In genomic region chr3:102970508-102970907, GRCm38 (mm10) we compare ENCODE assay signal across 45 mouse cellular contexts. TPM values are rescaled to one million over a fixed set of nuclear protein-coding genes. Genes with fewer than 3 reads are reported as not detected.
A peak's percentile ranks its signal among the peaks of the same experiment; 100 is the strongest.
DNase-seq lines count a peak whose midpoint lies in the region; ATAC-seq and TF ChIP-seq lines count a peak whose summit lies in the region.
"Had no signal": no experiment of that assay in that cellular context is flagged by ENCODE, and none has a peak within 500 bp of the region (broad histone marks: within the 10 kb centered on the region; RNA-seq: fewer than 3 reads in every experiment).

No protein-coding gene starts in this region.

- no peak for TF ChIP-seq EP300 in stomach, postnatal 0 days (optimal IDR thresholded peaks at IDR 0.05)

- H3K36me3 ChIP-seq in forebrain, embryonic 11.5 days (ENCODE audit: control insufficient read depth, insufficient read depth, low read length), result no peaks in the 10 kb centered on the region
- H3K36me3 ChIP-seq in forebrain, embryonic 12.5 days (replicated peaks), result no peaks in the 10 kb centered on the region
- H3K36me3 ChIP-seq in lung, embryonic 16.5 days (ENCODE audit: control insufficient read depth, insufficient read depth, low read length), result no peaks in the 10 kb centered on the region
- H3K36me3 ChIP-seq in stomach, embryonic 16.5 days (ENCODE audit: control insufficient read depth, insufficient read depth, low read length), result no peaks in the 10 kb centered on the region
- H3K36me3 ChIP-seq in stomach, postnatal 0 days (ENCODE audit: control insufficient read depth, insufficient read depth, low read length), result no peaks in the 10 kb centered on the region
- H3K36me3 ChIP-seq: heart, embryonic 13.5 days; kidney, embryonic 15.5 days; limb, embryonic 13.5 days; midbrain, embryonic 13.5 days; neural tube, embryonic 15.5 days; stomach, embryonic 15.5 days had no signal

- H3K4me3 ChIP-seq in forebrain, embryonic 11.5 days (ENCODE audit: low read depth, low read length), result no peak overlapping the region
- no peak overlapping the region for H3K4me3 ChIP-seq in forebrain, embryonic 12.5 days (replicated peaks)
- H3K4me3 ChIP-seq in lung, embryonic 16.5 days (ENCODE audit: low read length), result no peak overlapping the region
- no peak overlapping the region for H3K4me3 ChIP-seq in stomach, embryonic 16.5 days (replicated peaks; ENCODE audit: low read length)
- no peak overlapping the region for H3K4me3 ChIP-seq in stomach, postnatal 0 days (ENCODE audit: low read depth, low read length)
- H3K4me3 ChIP-seq: forebrain, embryonic 13.5 days; gastrocnemius, adult 2 months; heart, embryonic 13.5 days; kidney, embryonic 15.5 days; layer of hippocampus, adult 2 months; limb, embryonic 13.5 days; midbrain, embryonic 13.5 days; neural tube, embryonic 15.5 days; stomach, embryonic 15.5 days had no signal

- H3K27ac ChIP-seq in forebrain, embryonic 11.5 days (ENCODE audit: low read depth, low read length), result no peak overlapping the region
- no peak overlapping the region for H3K27ac ChIP-seq in forebrain, embryonic 12.5 days
- peak overlapping the region; percentile 32; the same call in 1 of the 2 replicates for H3K27ac ChIP-seq in lung, embryonic 16.5 days (ENCODE audit: low read length)
- 0 out of 2 replicates have a peak overlapping the region, but pooled peaks have one; percentile 34 for H3K27ac ChIP-seq in stomach, embryonic 16.5 days (ENCODE audit: low read length)
- no peak overlapping the region for H3K27ac ChIP-seq in stomach, postnatal 0 days (replicated peaks)
- H3K27ac ChIP-seq: forebrain, embryonic 13.5 days; gastrocnemius, adult 2 months; heart, embryonic 13.5 days; kidney, embryonic 15.5 days; layer of hippocampus, adult 2 months; limb, embryonic 13.5 days; midbrain, embryonic 13.5 days; neural tube, embryonic 15.5 days; stomach, embryonic 15.5 days had no signal

- no peak for DNase-seq in forebrain, embryonic 11.5 days (ENCODE audit: low spot score)
- no peak for DNase-seq in lung, postnatal 14 days
- no peak for DNase-seq in stomach, postnatal 0 days (ENCODE audit: low spot score)
- no peak for DNase-seq in c-Kit-positive CD71-positive TER-119-positive erythroid progenitor cells, embryonic 14.5 days (ENCODE audit: low spot score)
- DNase-seq in layer of hippocampus, postnatal 14 days (ENCODE audit: low spot score in 2 of 2), result no peak
- DNase-seq: adrenal gland, adult 2 months; adrenal gland, postnatal 36 days; cerebellum, adult 2 months; cerebellum, postnatal 14 days; gastrocnemius, adult 2 months; heart, postnatal 10 days; kidney, adult 18-20 months; kidney, postnatal 25 days; retina, postnatal 1 day; right cerebral cortex, postnatal 25 days; thymus, adult 18-20 months; thymus, postnatal 25 days had no signal

- TF ChIP-seq CTCF in stomach, postnatal 0 days (IDR thresholded peaks at IDR 0.05; ENCODE audit: low read depth), result no peak

- no peak overlapping the region for H3K4me2 ChIP-seq in forebrain, embryonic 11.5 days (ENCODE audit: low read depth, low read length, severe bottlenecking)
- no peak overlapping the region for H3K4me2 ChIP-seq in forebrain, embryonic 12.5 days
- no peak overlapping the region for H3K4me2 ChIP-seq in lung, embryonic 16.5 days (ENCODE audit: low read depth, low read length)
- H3K4me2 ChIP-seq in stomach, embryonic 16.5 days (ENCODE audit: low read depth, low read length), result no peak overlapping the region
- H3K4me2 ChIP-seq in stomach, postnatal 0 days (replicated peaks; ENCODE audit: low read depth), result no peak overlapping the region
- H3K4me2 ChIP-seq: heart, embryonic 13.5 days; kidney, embryonic 15.5 days; limb, embryonic 13.5 days; liver, embryonic 11.5 days; midbrain, embryonic 13.5 days; stomach, embryonic 15.5 days had no signal

- H3K9ac ChIP-seq in forebrain, embryonic 11.5 days (ENCODE audit: low read length), result peak overlapping the region; percentile 6; the same call in 1 of the 2 replicates
- no peak overlapping the region for H3K9ac ChIP-seq in forebrain, embryonic 12.5 days
- no peak overlapping the region for H3K9ac ChIP-seq in lung, embryonic 16.5 days (ENCODE audit: low read length)
- no peak overlapping the region for H3K9ac ChIP-seq in stomach, embryonic 16.5 days (ENCODE audit: low read length)
- H3K9ac ChIP-seq in stomach, postnatal 0 days (ENCODE audit: low read length), result no peak overlapping the region
- H3K9ac ChIP-seq: forebrain, embryonic 13.5 days; heart, embryonic 13.5 days; kidney, embryonic 15.5 days; limb, embryonic 13.5 days; midbrain, embryonic 13.5 days; neural tube, embryonic 15.5 days; stomach, embryonic 15.5 days had no signal

- H3K27me3 ChIP-seq in forebrain, embryonic 11.5 days (ENCODE audit: control insufficient read depth, insufficient read depth, low read length), result no peaks in the 10 kb centered on the region
- 0 out of 2 replicates have a peak, but pooled peaks cover 3% of the 10 kb centered on the region for H3K27me3 ChIP-seq in forebrain, embryonic 12.5 days
- H3K27me3 ChIP-seq in lung, embryonic 16.5 days (ENCODE audit: control insufficient read depth, insufficient read depth, low read depth, low read length), result no peaks in the 10 kb centered on the region
- H3K27me3 ChIP-seq in stomach, embryonic 16.5 days (ENCODE audit: control insufficient read depth, insufficient read depth, low read length), result no peaks in the 10 kb centered on the region
- no peaks in the 10 kb centered on the region for H3K27me3 ChIP-seq in stomach, postnatal 0 days (ENCODE audit: control insufficient read depth, insufficient read depth, low read length)
- H3K27me3 ChIP-seq: heart, embryonic 13.5 days; kidney, embryonic 15.5 days; limb, embryonic 13.5 days; midbrain, embryonic 13.5 days; neural tube, embryonic 15.5 days; stomach, embryonic 15.5 days had no signal

- 88% methylated on average over 3 of the region's 3 CpGs for WGBS in forebrain, embryonic 11.5 days
- WGBS in forebrain, embryonic 12.5 days, result 87% methylated on average over 3 of the region's 3 CpGs
- WGBS in lung, embryonic 16.5 days, result 69% methylated on average over 3 of the region's 3 CpGs
- WGBS in stomach, embryonic 16.5 days, result 63% methylated on average over 3 of the region's 3 CpGs
- 60% methylated on average over 3 of the region's 3 CpGs for WGBS in stomach, postnatal 0 days

- no peaks in the 10 kb centered on the region for H3K9me3 ChIP-seq in forebrain, embryonic 11.5 days (ENCODE audit: control insufficient read depth, low read length)
- H3K9me3 ChIP-seq in forebrain, embryonic 12.5 days, result no peaks in the 10 kb centered on the region
- H3K9me3 ChIP-seq in lung, embryonic 16.5 days (ENCODE audit: control insufficient read depth, low read length), result no peaks in the 10 kb centered on the region
- H3K9me3 ChIP-seq in stomach, embryonic 16.5 days (replicated peaks; ENCODE audit: control insufficient read depth, low read length), result no peaks in the 10 kb centered on the region
- no peaks in the 10 kb centered on the region for H3K9me3 ChIP-seq in stomach, postnatal 0 days (ENCODE audit: control insufficient read depth, low read length)
- H3K9me3 ChIP-seq: forebrain, embryonic 13.5 days; heart, embryonic 13.5 days; kidney, embryonic 15.5 days; limb, embryonic 13.5 days; neural tube, embryonic 15.5 days; stomach, embryonic 15.5 days had no signal

- H3K4me1 ChIP-seq in forebrain, embryonic 11.5 days (replicated peaks; ENCODE audit: control insufficient read depth, insufficient read depth, low read length), result peaks cover 2% of the 10 kb centered on the region; the same call in 1 of the 2 replicates
- peaks cover 13% of the 10 kb centered on the region for H3K4me1 ChIP-seq in forebrain, embryonic 12.5 days
- H3K4me1 ChIP-seq in lung, embryonic 16.5 days (replicated peaks; ENCODE audit: control insufficient read depth, insufficient read depth, low read length), result no peaks in the 10 kb centered on the region
- H3K4me1 ChIP-seq in stomach, embryonic 16.5 days (ENCODE audit: control insufficient read depth, insufficient read depth, low read length), result no peaks in the 10 kb centered on the region
- no peaks in the 10 kb centered on the region for H3K4me1 ChIP-seq in stomach, postnatal 0 days (replicated peaks; ENCODE audit: control insufficient read depth, insufficient read depth)
- H3K4me1 ChIP-seq: kidney, embryonic 15.5 days; limb, embryonic 13.5 days; neural tube, embryonic 15.5 days; stomach, embryonic 15.5 days had no signal

- ATAC-seq in forebrain, embryonic 11.5 days (replicated peaks; ENCODE audit: low FRiP score), result no peak
- ATAC-seq in forebrain, embryonic 12.5 days (ENCODE audit: low FRiP score), result no peak
- peak; percentile 52; the same call in 1 of the 2 replicates for ATAC-seq in lung, embryonic 16.5 days (ENCODE audit: low read depth)
- ATAC-seq in stomach, embryonic 16.5 days (ENCODE audit: insufficient read depth, low FRiP score), result no peak
- ATAC-seq in stomach, postnatal 0 days (ENCODE audit: low FRiP score, low TSS enrichment), result no peak
- ATAC-seq: activated CD4-positive, CD25-positive, alpha-beta regulatory T cell, adult 4 months; CD4-positive, CD25-positive, alpha-beta regulatory T cell, adult 4 months had no signal

RNA-seq across cellular contexts. Expression of gene Nr1h5, which starts 6.6 kb away (rescaled TPM):
- 0.09 and 0.12 TPM in 2 replicates for polyA plus RNA-seq in forebrain, embryonic 11.5 days (2014; fragmentation: Nextera tagmentation; extraction: Ambion mirVana)
- polyA plus RNA-seq in forebrain, embryonic 12.5 days (2016; fragmentation: Nextera tagmentation; extraction: Ambion mirVana), result 0.09 TPM in 1 of 2 replicates, not detected in the other
- 0.10 TPM in 1 of 2 replicates, not detected in the other for polyA plus RNA-seq in lung, embryonic 16.5 days (2015; fragmentation: Nextera tagmentation; extraction: Ambion mirVana)
- polyA plus RNA-seq in stomach, embryonic 16.5 days (2015; fragmentation: Nextera tagmentation; extraction: Ambion mirVana), result 0.10 TPM in 2 replicates
- polyA plus RNA-seq in stomach, postnatal 0 days (2015; fragmentation: Nextera tagmentation; extraction: Ambion mirVana), result not detected in 2 replicates
- not detected for total RNA-seq in layer of hippocampus, postnatal 14 days (2021)
- total RNA-seq: adrenal gland, adult 2 months; adrenal gland, postnatal 36 days; gastrocnemius, adult 2 months; gastrocnemius, postnatal 4 days; heart, adult 8-10 months; heart, postnatal 10 days; hematopoietic stem cell, adult 5-6 weeks; layer of hippocampus, adult 2 months; layer of hippocampus, postnatal 25 days; left cerebral cortex, adult 8-10 months; left cerebral cortex, postnatal 36 days; megakaryocyte progenitor cell, adult 5-6 weeks; monocyte, adult 5-6 weeks had no signal
- polyA plus RNA-seq: activated CD4-positive, CD25-positive, alpha-beta regulatory T cell, adult 4 months; adrenal gland, adult 2 months; CD4-positive, CD25-positive, alpha-beta regulatory T cell, adult 4 months; cerebellum, adult 2 months; cortical plate, adult 2 months; forebrain, embryonic 13.5 days; intestine, embryonic 14.5 days; limb, embryonic 13.5 days; midbrain, embryonic 13.5 days had no signal

RNA-seq across cellular contexts. Expression of gene Sike1, which starts 25.0 kb away (rescaled TPM):
- polyA plus RNA-seq in forebrain, embryonic 11.5 days (2014; fragmentation: Nextera tagmentation; extraction: Ambion mirVana), result 80.7 and 102 TPM in 2 replicates
- polyA plus RNA-seq in forebrain, embryonic 12.5 days (2016; fragmentation: Nextera tagmentation; extraction: Ambion mirVana), result 77.2 and 86.8 TPM in 2 replicates
- polyA plus RNA-seq in lung, embryonic 16.5 days (2015; fragmentation: Nextera tagmentation; extraction: Ambion mirVana), result 54.4 and 60.9 TPM in 2 replicates
- polyA plus RNA-seq in stomach, embryonic 16.5 days (2015; fragmentation: Nextera tagmentation; extraction: Ambion mirVana), result 43.3 and 56.9 TPM in 2 replicates
- polyA plus RNA-seq in stomach, postnatal 0 days (2015; fragmentation: Nextera tagmentation; extraction: Ambion mirVana), result 45.2 and 49.6 TPM in 2 replicates
- total RNA-seq in layer of hippocampus, postnatal 14 days (2021), result 10 to 100 TPM; 77.9 to 93.2 TPM

RNA-seq across cellular contexts. Expression of gene Sycp1, which starts 34.6 kb away (rescaled TPM):
- not detected in 2 replicates for polyA plus RNA-seq in forebrain, embryonic 11.5 days (2014; fragmentation: Nextera tagmentation; extraction: Ambion mirVana)
- polyA plus RNA-seq in forebrain, embryonic 12.5 days (2016; fragmentation: Nextera tagmentation; extraction: Ambion mirVana), result not detected in 2 replicates
- polyA plus RNA-seq in lung, embryonic 16.5 days (2015; fragmentation: Nextera tagmentation; extraction: Ambion mirVana), result not detected in 2 replicates
- not detected in 2 replicates for polyA plus RNA-seq in stomach, embryonic 16.5 days (2015; fragmentation: Nextera tagmentation; extraction: Ambion mirVana)
- not detected in 2 replicates for polyA plus RNA-seq in stomach, postnatal 0 days (2015; fragmentation: Nextera tagmentation; extraction: Ambion mirVana)
- total RNA-seq in layer of hippocampus, postnatal 14 days (2021), result not detected
- total RNA-seq: adrenal gland, adult 2 months; adrenal gland, postnatal 36 days; gastrocnemius, adult 2 months; gastrocnemius, postnatal 4 days; heart, adult 8-10 months; hematopoietic stem cell, adult 5-6 weeks; layer of hippocampus, adult 2 months; layer of hippocampus, postnatal 25 days; left cerebral cortex, adult 8-10 months; left cerebral cortex, postnatal 36 days; megakaryocyte progenitor cell, adult 5-6 weeks; monocyte, adult 5-6 weeks had no signal
- polyA plus RNA-seq: adrenal gland, adult 2 months; brain, embryonic 14.5 days; CD4-positive, CD25-positive, alpha-beta regulatory T cell, adult 4 months; cortical plate, adult 2 months; forebrain, embryonic 13.5 days; frontal cortex, adult 2 months; heart, embryonic 13.5 days; hindbrain, embryonic 16.5 days; intestine, embryonic 14.5 days; kidney, embryonic 15.5 days; limb, embryonic 13.5 days; liver, embryonic 16.5 days; midbrain, embryonic 13.5 days; neural tube, embryonic 15.5 days; stomach, embryonic 15.5 days had no signal

RNA-seq across cellular contexts. Expression of gene Csde1, which starts 49.7 kb away (rescaled TPM):
- 452 and 505 TPM in 2 replicates for polyA plus RNA-seq in forebrain, embryonic 11.5 days (2014; fragmentation: Nextera tagmentation; extraction: Ambion mirVana)
- 532 and 540 TPM in 2 replicates for polyA plus RNA-seq in forebrain, embryonic 12.5 days (2016; fragmentation: Nextera tagmentation; extraction: Ambion mirVana)
- polyA plus RNA-seq in lung, embryonic 16.5 days (2015; fragmentation: Nextera tagmentation; extraction: Ambion mirVana), result 317 and 337 TPM in 2 replicates
- 312 and 315 TPM in 2 replicates for polyA plus RNA-seq in stomach, embryonic 16.5 days (2015; fragmentation: Nextera tagmentation; extraction: Ambion mirVana)
- 142 and 148 TPM in 2 replicates for polyA plus RNA-seq in stomach, postnatal 0 days (2015; fragmentation: Nextera tagmentation; extraction: Ambion mirVana)
- 100 to 1,000 TPM; 252 to 270 TPM for total RNA-seq in layer of hippocampus, postnatal 14 days (2021)

Comparison
In these comparisons a context has a peak if more than half of its experiments do, and no peak if none do; other contexts are left out.
1. H3K27ac ChIP-seq: peak in lung, embryonic 16.5 days (single experiment) and stomach, embryonic 16.5 days (single experiment); none in forebrain, embryonic 11.5 days (single experiment), forebrain, embryonic 12.5 days (single experiment) and stomach, postnatal 0 days (single experiment).